Mouse (Mus musculus) thymus, adult 18-20 months (tissue): ENCODE data around the gene Rps12.

Source experiments
- DNase-seq, 2 experiments: peaks; one replicate each; pipeline ENCODE4 v3.0.0; 2022; ENCODE audit warnings: mixed read lengths in 2 of 2

The Rps12 gene

GRCm38 (mm10) chr10:23784121-23784520 is 3.0 kb downstream of the Rps12 start:
- no peak for DNase-seq

- DNase-seq = no peak
These were observed 3.6 kb downstream of the Rps12 start for GRCm38 (mm10) chr10:23783493-23783884.

- no peak for DNase-seq
These were observed 4.1 kb downstream of the Rps12 start for GRCm38 (mm10) chr10:23782855-23783492.

GRCm38 (mm10) chr10:23781760-23782735 is 5.0 kb downstream of the Rps12 start:
- DNase-seq = no peak

GRCm38 (mm10) chr10:23780539-23781275 is 6.4 kb downstream of the Rps12 start:
- no peak for DNase-seq

GRCm38 (mm10) chr10:23777288-23777945 is 9.7 kb downstream of the Rps12 start:
- DNase-seq = no peak

- no peak for DNase-seq
These were observed 32.9 kb downstream of the Rps12 start for GRCm38 (mm10) chr10:23754166-23754565.
